Mouse (Mus musculus) splenic B cell, adult 2 months (primary cell): ENCODE results near the gene Fam228a.

Source experiments
- DNase-seq: peaks from one replicate; pipeline ENCODE4 v3.0.0-alpha.2; 2011; ENCODE audit warnings: low read depth, low spot score
- H3K27me3 ChIP-seq: 2 replicates; pipeline ENCODE4 v1.6.1; 2012; ENCODE audit warnings: mild to moderate bottlenecking, low read length, moderate library complexity, mixed read lengths; ENCODE audit not compliant: control insufficient read depth, poor library complexity, insufficient read depth, severe bottlenecking
- H3K36me3 ChIP-seq: 2 replicates; pipeline ENCODE4 v1.6.1; 2012; ENCODE audit warnings: mild to moderate bottlenecking, low read length, moderate library complexity, mixed read lengths; ENCODE audit not compliant: control insufficient read depth, poor library complexity, insufficient read depth, severe bottlenecking

The Fam228a gene

DNA sequence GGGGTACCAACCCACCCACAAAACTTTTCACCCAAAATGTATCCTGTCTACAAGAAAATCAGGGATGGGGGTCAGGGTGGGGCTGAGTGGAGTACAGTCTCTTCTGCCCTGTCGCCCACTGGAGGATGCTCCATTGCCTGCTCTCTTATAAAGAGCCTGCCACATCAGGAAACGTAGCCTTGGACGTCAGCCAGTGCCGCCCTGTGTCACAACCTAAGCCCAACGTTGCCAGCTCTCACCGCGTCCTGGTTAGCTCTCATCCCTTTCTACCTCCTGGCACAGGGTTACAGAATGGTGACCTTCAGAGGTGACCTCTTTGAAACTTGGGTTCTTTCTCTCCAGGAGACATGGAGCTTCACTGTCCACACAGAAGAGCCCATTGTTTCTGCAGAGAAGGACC, 2.6 kb upstream of the Fam228a start:
- Histone ChIP-seq H3K36me3 (no peaks in the 10 kb centered on the region), H3K27me3 (no peaks in the 10 kb centered on the region)
- DNase-seq: no peak

DNA sequence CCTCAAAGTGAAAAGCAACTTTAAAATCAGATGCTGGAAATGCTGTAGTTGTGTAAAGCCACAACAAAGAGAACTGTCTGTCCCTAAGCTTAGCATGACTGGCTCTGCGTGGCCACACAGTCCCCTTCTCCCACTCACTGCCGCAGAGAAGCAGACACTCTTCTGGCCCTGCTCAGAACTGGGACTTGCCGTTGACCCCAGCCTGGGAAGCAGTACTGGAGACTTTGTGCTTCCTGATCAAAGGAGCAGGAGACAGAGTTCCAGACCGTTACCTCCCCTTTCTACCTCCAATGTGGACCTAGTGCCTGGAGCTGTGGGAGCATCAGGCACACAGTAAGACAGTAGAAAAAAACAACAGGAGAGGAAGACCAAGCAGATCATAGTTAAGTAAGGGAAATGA, 5.9 kb downstream of the Fam228a start:
- Histone ChIP-seq H3K36me3 (no peaks in the 10 kb centered on the region), H3K27me3 (no peaks in the 10 kb centered on the region)
- DNase-seq: no peak

DNA sequence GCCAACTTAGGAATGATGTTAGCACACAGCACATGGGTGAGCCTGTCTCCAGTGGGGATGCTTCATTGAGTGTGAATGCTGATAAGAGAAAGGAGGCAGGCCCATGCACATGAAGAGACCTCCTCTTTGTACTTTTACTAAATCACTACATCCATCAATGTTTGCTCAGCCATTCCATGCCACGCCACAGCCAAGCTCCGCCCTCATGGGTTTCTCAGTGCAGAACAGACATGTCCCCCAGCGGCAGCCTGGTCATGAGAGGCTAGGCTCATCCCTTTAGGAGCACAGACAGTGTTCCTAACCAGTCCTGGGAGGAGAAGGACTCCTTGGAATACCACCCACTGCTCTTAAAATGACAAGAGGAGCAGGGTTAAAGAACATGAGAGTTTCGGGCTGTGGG, 6.6 kb downstream of the Fam228a start:
- DNase-seq: no peak
- Histone ChIP-seq H3K36me3 (no peaks in the 10 kb centered on the region), H3K27me3 (no peaks in the 10 kb centered on the region)

DNA sequence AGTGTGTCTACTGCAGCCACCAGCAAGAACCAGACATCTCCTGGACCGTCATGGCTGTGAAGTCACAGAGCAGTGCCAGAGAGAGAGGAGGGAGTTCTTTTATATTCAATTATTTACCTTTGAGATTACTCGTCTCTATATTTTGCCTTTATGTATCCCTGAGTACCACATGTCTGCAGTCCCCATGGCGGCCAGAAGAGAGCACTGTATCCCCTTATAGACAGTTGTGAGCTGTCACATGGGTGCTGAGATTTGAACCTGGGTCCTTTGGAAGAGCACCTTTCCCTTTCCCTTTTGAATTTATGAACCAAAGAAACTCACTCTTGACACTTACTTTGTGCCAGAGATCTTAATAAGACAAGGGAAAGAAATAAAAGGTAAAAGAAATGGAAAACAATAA, 9.1 kb downstream of the Fam228a start:
- no peaks in the 10 kb centered on the region for H3K27me3 ChIP-seq
- peak; percentile 24 for DNase-seq
- no peaks in the 10 kb centered on the region for H3K36me3 ChIP-seq

DNA sequence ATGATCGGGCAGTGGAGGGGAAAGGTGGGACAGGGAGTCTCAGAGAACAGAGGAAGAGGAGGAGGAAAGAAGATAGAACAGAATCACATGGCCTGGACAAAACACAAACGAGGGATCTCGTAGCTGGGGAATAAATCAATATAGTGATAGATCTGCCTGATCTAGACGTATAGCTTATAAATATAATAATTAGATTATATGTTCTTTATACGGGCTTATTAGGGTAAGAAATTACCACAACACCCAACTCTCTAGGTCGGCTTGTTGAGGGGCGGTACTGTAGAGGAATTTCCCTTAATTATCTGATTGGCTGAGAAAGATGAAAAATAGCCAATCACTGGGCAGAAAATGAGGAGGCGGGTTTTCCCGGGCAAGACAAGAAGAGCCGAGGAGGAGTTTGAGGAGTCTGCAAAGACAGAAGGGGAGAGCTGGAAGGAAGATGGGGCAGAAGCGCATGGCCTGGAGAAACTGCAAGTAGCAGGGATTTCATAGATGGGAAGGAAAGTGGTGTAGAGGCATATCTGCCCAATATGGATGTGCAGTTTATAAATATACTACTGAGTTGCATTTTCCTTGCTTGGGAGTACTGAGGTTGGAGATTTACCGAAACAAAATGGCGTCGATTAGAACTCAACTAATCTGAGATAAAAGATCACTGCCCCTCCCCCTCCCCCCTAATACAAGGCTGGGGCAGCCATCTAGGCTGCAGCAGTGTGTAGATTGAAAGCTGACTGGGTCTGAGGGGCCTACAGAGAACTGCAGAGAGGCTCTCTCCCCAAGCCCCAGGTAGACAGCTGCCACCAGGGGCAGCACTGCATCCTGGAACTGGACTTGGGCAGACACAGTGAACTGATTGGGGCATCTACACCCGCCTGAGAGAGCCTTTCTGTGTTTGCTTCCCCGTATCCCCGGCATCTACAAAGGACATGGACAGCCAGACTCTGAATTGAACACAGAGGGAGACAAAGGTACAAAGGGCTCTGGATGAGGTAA, 18.2 kb downstream of the Fam228a start:
- peak; percentile 32 for DNase-seq

DNA sequence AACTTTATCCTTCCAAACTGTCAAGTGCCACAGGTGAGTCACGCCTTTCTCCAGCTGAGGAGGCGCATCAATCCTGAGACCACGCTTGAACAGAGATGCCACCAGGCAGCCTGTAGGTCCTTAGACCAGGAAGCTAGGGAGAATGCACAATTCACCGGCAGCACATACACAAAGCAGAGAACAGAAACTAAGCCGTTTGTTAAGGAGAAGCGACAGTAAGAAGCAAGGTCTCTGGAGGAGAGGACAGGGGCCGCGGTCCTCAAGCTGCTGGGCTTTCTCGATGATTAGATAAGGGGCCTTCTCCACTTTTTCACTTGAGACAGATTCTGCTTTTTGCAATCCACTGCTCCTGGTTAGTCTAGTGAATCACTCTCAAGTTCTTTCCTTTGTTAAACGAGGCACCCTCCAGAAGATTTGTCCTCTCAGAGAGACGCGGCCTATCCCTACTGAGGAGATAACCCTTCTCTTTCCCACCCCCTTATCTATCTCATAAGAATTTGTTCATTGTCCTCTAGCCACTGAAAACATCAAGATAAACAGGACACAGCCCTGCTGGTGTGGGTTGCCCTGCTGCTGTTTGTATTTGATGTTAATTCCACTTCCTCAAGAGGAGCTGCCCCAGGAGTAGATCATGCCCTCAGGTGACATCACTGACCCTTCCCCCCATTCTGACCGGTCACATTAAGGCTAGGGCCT, 19.0 kb downstream of the Fam228a start:
- no peaks in the 10 kb centered on the region for H3K27me3 ChIP-seq
- H3K36me3 ChIP-seq: no peaks in the 10 kb centered on the region
- DNase-seq: no peak

More for the DNA sequence above, 18.2 kb downstream of the Fam228a start:
- no peaks in the 10 kb centered on the region for H3K27me3 ChIP-seq
- no peaks in the 10 kb centered on the region for H3K36me3 ChIP-seq

DNA sequence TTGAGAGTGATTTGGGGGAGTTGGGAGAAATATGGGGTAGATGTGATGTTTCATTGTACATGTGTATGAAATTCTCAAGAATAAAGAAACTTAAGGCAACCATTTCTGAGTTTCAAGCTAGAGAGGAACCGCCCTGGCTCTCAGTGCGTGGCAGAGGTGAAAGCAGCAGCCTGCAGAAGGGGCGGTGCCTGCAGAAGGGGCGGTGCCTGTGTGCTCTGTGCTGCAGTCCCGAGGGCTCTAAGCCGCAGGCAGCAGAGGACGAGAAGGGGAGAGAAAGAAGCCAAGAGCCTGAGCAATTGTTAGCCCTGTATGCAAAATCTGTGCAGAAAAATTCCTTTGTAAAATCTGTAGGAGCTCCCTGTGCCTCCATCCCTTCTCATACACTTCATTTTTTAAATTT, 20.8 kb downstream of the Fam228a start:
- peak; percentile 73 for DNase-seq
- H3K27me3 ChIP-seq: no peaks in the 10 kb centered on the region
- H3K36me3 ChIP-seq: peaks cover 6% of the 10 kb centered on the region

DNA sequence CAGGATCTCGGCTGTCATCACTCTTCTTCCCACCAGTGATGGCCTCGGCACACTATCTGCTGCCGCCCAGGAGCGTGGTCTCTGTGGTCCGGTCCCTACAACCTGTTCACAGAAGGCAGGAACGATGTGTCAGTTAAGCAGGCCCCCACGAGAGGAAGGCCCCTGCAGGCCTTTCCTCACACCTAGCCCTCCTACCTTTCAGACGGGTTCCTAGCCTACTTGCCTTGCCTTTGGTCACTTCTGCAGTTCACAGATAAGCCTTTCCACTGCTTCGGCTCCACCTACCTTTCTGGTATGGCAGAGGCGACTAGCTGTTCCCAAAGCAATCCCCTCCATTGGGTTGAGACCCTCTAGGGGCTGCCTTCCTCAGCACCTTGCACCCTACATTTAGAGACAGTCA, 22.6 kb downstream of the Fam228a start:
- no peak for DNase-seq
- peaks cover 8% of the 10 kb centered on the region for H3K36me3 ChIP-seq
- no peaks in the 10 kb centered on the region for H3K27me3 ChIP-seq

DNA sequence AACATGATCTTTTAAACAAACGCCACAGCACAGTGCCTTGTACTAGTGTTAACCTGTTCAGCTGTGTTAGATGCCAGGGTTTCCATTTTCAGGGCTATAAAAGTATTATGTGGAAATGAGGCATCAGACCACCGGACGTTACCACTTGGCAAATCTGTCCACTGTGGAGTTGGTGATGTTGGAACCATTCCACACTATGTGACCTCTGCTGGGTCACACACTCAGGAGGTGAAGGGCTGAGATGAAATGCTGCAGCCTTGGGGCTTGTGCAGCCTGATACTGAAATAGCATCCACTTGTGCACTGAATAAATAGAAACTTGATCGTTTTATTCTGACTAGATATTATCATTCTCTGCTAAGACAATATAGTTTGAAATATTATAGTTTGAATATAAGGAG, 24.9 kb downstream of the Fam228a start:
- DNase-seq: no peak
- H3K36me3 ChIP-seq: peaks cover 12% of the 10 kb centered on the region
- H3K27me3 ChIP-seq: no peaks in the 10 kb centered on the region

DNA sequence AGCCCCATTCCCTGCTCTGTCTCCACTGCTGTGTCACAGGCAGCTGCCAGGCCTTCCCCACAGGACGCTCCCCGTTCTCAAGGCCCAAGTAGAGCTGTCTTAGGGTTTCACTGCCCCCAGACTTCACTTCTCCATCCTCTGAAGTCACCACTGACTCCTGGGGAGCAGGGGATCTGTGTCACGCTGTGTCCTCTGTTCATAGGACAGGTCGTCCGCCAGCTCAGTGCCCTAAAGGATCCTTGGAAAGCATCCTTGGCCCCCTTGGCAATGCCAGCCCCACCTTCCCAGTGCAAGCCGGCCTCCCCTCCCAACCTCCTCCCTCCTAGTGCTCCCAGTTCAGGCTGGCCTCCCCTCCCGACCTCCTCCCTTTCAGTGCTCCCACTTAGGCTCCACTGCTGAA, 28.3 kb downstream of the Fam228a start:
- no peaks in the 10 kb centered on the region for H3K27me3 ChIP-seq
- DNase-seq: no peak
- peaks cover 23% of the 10 kb centered on the region for H3K36me3 ChIP-seq

DNA sequence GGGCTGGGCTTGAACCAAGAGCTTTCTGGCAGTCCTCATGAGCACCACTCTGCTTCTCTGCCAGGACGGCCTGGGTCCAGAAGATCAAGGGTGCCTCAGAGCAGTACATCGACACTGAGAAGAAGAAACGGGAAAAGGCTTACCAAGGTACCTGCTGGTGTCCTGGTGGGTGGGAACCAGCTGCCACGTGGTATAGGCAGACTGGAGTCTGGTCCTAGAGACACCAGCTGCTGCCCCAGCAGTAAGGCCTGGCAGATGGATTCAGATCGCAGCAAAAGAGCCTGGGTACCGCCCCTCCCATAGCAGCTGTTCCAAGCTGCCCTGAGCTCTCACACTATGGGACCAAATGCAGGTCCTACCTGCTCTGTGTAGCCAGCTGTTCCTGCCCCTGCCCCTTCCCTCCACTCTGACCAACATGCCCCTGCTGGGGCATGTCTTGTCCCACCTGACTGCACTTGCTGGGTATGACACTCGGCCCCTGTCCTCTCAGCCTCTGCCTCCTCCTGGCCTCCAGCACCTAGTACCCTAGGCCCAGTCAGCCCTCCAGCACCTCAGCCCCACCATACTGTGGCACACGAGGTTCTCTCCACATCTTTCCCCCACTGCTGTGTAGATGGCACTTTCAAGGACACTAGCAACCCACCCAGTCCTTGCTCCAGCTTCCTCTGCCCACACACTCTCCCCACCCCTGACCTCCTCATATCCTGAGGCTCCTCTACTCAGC, 29.2 kb downstream of the Fam228a start:
- H3K27me3 ChIP-seq: no peaks in the 10 kb centered on the region
- H3K36me3 ChIP-seq: peaks cover 23% of the 10 kb centered on the region
- no peak for DNase-seq

DNA sequence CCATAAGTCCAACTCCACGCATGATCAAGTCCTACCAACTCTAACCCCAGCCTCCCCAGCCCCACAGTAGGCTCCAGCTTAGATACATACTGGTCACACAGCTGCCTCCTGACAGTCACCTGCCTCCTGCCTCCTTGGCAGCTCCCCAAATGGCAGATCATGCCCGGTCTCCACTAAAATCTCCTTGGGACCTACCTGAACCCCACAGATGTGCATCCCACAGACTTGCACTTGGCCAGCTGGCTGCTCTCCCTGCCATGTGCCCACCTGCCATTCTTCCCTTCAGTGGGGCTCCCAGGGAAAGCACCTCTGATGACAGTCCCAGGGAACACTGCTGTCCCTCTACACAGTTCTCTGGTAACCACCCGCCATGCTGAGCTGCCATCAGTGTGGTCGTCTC, 29.9 kb downstream of the Fam228a start:
- no peak for DNase-seq
- peaks cover 22% of the 10 kb centered on the region for H3K36me3 ChIP-seq

DNA sequence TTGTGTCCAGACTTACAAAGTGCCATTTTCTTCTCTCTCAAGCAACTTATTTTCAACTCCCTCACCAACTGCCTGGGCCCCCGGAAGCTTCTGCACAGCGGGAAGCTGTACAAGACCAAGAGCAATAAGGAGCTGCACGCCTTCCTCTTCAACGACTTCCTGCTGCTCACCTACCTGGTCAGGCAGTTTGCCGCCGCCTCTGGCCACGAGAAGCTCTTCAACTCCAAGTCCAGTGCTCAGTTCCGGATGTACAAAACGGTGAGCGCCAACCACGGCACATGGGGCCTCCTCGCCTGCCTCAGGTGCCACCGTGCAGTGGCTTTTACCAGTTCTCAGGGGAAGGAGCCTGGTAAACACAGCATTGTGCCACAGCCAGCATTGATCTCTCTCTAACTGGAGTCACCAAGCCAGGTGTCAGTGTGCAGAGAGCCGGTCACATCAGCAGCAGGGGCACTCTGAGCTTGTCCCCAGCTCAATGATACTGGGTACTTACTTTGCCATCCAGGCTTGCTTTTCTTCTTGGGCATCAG, 30.7 kb downstream of the Fam228a start:
- no peaks in the 10 kb centered on the region for H3K27me3 ChIP-seq
- no peak for DNase-seq
- H3K36me3 ChIP-seq: peaks cover 17% of the 10 kb centered on the region

More for the DNA sequence above, 29.9 kb downstream of the Fam228a start:
- no peaks in the 10 kb centered on the region for H3K27me3 ChIP-seq

DNA sequence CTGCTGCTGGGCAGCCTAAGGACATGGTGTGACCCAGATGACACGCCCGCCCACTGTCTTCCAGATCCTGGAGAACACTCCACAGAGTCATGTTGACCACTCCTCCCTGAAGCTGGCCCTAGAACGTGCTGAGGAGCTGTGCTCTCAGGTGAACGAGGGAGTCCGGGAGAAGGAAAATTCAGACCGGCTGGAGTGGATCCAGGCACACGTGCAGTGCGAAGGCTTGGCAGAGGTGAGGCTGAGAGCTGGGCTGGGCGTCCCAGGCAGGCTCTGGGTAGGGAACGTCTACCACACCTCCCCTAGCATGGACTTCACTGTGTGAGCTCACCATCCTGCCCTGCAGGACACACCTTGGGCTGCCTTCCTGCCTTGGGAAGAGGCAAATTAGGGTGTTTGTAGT, 31.3 kb downstream of the Fam228a start:
- no peak for DNase-seq
- H3K36me3 ChIP-seq: peaks cover 17% of the 10 kb centered on the region
- no peaks in the 10 kb centered on the region for H3K27me3 ChIP-seq
